Mouse (Mus musculus) left cerebral cortex, adult 2 months (tissue): ENCODE measurements at regions not wholly inside any gene's neighbourhood (a gene's known extent, or its start where the extent isn't known, plus 50 kb on each side); places are given as distances from the start of the nearest gene placed in this dataset.
"Not testable (repeated sequence)": the region's sequence is repeated elsewhere in the genome, so short reads cannot be mapped to it uniquely, and the experiment has no call there.

Experiments used
- DNase-seq, 2 experiments: peaks; one replicate each; pipeline ENCODE4 v3.0.0; 2021 to 2022; ENCODE audit warnings: low spot score in 2 of 2, mixed read lengths in 1 of 2; ENCODE audit errors: extremely low spot score in 1 of 2
- H3K27ac ChIP-seq: fragments of 200-600 bp; 2 replicates; pipeline ENCODE4 v1.8.1; 2022
- H3K4me3 ChIP-seq: fragments of 200-600 bp; 2 replicates; pipeline ENCODE4 v1.8.1; 2022
- CTCF ChIP-seq: fragments of 200-600 bp; IDR thresholded peaks from 2 replicates; pipeline ENCODE4 v1.8.1; 2022; ENCODE audit warnings: antibody characterized with exemption, mild to moderate bottlenecking, moderate library complexity
- intact Hi-C: fragments of 180-260 bp; cut with DNase I; formaldehyde crosslinking; loops from one replicate; pipeline ENCODE4 v1.15.1; 2025

- no peak for DNase-seq
- intact Hi-C loops, result no loop called here
- Histone ChIP-seq H3K4me3 (no peak overlapping the region), H3K27ac (no peak overlapping the region)
- TF ChIP-seq CTCF, result no peak
These were observed 497.8 kb upstream of the Tbl1xr1 start for GRCm38 (mm10) chr3:21578635-21579034.

- Histone ChIP-seq H3K4me3 (no peak overlapping the region), H3K27ac (no peak overlapping the region)
- no peak for DNase-seq
- intact Hi-C loops, result no loop called here
- TF ChIP-seq CTCF, result no peak
These were observed 494.3 kb upstream of the Tbl1xr1 start for GRCm38 (mm10) chr3:21582122-21582521.

GRCm38 (mm10) chr3:21585767-21586166 is 490.7 kb upstream of the Tbl1xr1 start:
- Histone ChIP-seq H3K4me3 (no peak overlapping the region), H3K27ac (no peak overlapping the region)
- DNase-seq, result no peak
- no peak for TF ChIP-seq CTCF
- intact Hi-C loops, result no loop called here

GRCm38 (mm10) chr3:21606846-21607245 is 469.6 kb upstream of the Tbl1xr1 start:
- Histone ChIP-seq H3K27ac (no peak overlapping the region), H3K4me3 (no peak overlapping the region)
- DNase-seq, result no peak
- no peak for TF ChIP-seq CTCF
- intact Hi-C loops, result no loop called here

GRCm38 (mm10) chr3:21610231-21610630 is 466.2 kb upstream of the Tbl1xr1 start:
- TF ChIP-seq CTCF, result no peak
- H3K27ac ChIP-seq, result no peak overlapping the region
- H3K4me3 ChIP-seq, result no peak overlapping the region
- DNase-seq, result no peak
- intact Hi-C loops, result no loop called here

GRCm38 (mm10) chr3:21621745-21622144 is 454.7 kb upstream of the Tbl1xr1 start:
- no peak overlapping the region for H3K27ac ChIP-seq
- no peak overlapping the region for H3K4me3 ChIP-seq
- no peak for TF ChIP-seq CTCF
- DNase-seq, result no peak
- intact Hi-C loops, result no loop called here

- no peak overlapping the region for H3K27ac ChIP-seq
- no peak for TF ChIP-seq CTCF
- intact Hi-C loops, result no loop called here
- H3K4me3 ChIP-seq, result no peak overlapping the region
- DNase-seq, result no peak
These were observed 451.4 kb upstream of the Tbl1xr1 start for GRCm38 (mm10) chr3:21625039-21625438.

GRCm38 (mm10) chr3:21626029-21626428 is 450.4 kb upstream of the Tbl1xr1 start:
- intact Hi-C loops, result no loop called here
- Histone ChIP-seq H3K4me3 (no peak overlapping the region), H3K27ac (no peak overlapping the region)
- TF ChIP-seq CTCF, result no peak
- DNase-seq, result peak in 1 of 2 experiments; percentile 11

- DNase-seq, H3K4me3 ChIP-seq, intact Hi-C loops, H3K27ac ChIP-seq: not testable (repeated sequence)
These were observed 449.4 kb upstream of the Tbl1xr1 start for GRCm38 (mm10) chr3:21627048-21627447.

GRCm38 (mm10) chr3:21633600-21634221 is 442.7 kb upstream of the Tbl1xr1 start:
- intact Hi-C loops, result no loop called here
- H3K27ac ChIP-seq, result no peak overlapping the region

GRCm38 (mm10) chr3:21634675-21635204 is 441.7 kb upstream of the Tbl1xr1 start:
- no peak for DNase-seq
- intact Hi-C loops, result no loop called here

More at GRCm38 (mm10) chr3:21633600-21634221, 442.7 kb upstream of the Tbl1xr1 start:
- no peak overlapping the region for H3K4me3 ChIP-seq
- TF ChIP-seq CTCF, result no peak
- DNase-seq, result no peak

GRCm38 (mm10) chr3:21638886-21639285 is 437.6 kb upstream of the Tbl1xr1 start:
- intact Hi-C loops, result no loop called here
- Histone ChIP-seq H3K27ac (no peak overlapping the region), H3K4me3 (no peak overlapping the region)
- DNase-seq, result no peak
- no peak for TF ChIP-seq CTCF

More at GRCm38 (mm10) chr3:21634675-21635204, 441.7 kb upstream of the Tbl1xr1 start:
- Histone ChIP-seq H3K27ac (no peak overlapping the region), H3K4me3 (no peak overlapping the region)
- TF ChIP-seq CTCF, result no peak

- Histone ChIP-seq H3K4me3 (no peak overlapping the region), H3K27ac (no peak overlapping the region)
- no peak for TF ChIP-seq CTCF
- intact Hi-C loops, result no loop called here
- DNase-seq, result no peak
These were observed 436.9 kb upstream of the Tbl1xr1 start for GRCm38 (mm10) chr3:21639576-21639975.
